Mouse (Mus musculus) MEL (cell line): ENCODE data around the gene Osbpl3. TPM values are rescaled to one million over a fixed set of nuclear protein-coding genes. Genes with fewer than 3 reads are reported as not detected.

Experiments
- DNase-seq: peaks from one replicate; pipeline ENCODE4 v3.0.0; 2011; ENCODE audit warnings: low read depth, low spot score
- H3K27ac ChIP-seq: 2 replicates; pipeline ENCODE4 v1.5.1; 2012; ENCODE audit warnings: low read depth, mild to moderate bottlenecking, control low read depth, low read length, moderate library complexity; ENCODE audit not compliant: control insufficient read depth
- H3K27me3 ChIP-seq, 2 experiments: fragments of 150-350 bp in 1 of 2; sonication (generic) in 1 of 2; 2 replicates each; pipeline ENCODE4 v1.6.1; 2012; ENCODE audit warnings: low read length in 2 of 2, mild to moderate bottlenecking in 2 of 2, improper control_type of control experiment in 1 of 2, moderate library complexity in 1 of 2; ENCODE audit not compliant: insufficient read depth in 2 of 2, control insufficient read depth in 1 of 2
- H3K36me3 ChIP-seq, 2 experiments: 2 replicates each; pipeline ENCODE4 v1.6.1; 2012 to 2014; ENCODE audit warnings: low read length in 2 of 2, improper control_type of control experiment in 1 of 2, inconsistent platforms in 1 of 2, mild to moderate bottlenecking in 1 of 2; ENCODE audit not compliant: insufficient read depth in 2 of 2, control insufficient read depth in 1 of 2
- H3K4me1 ChIP-seq, 2 experiments: fragments of 150-350 bp in 1 of 2; sonication (generic) in 1 of 2; 2 replicates each; pipeline ENCODE4 v1.6.1; 2012; ENCODE audit warnings: low read length in 2 of 2, improper control_type of control experiment in 1 of 2, mild to moderate bottlenecking in 1 of 2; ENCODE audit not compliant: insufficient read depth in 2 of 2, control insufficient read depth in 1 of 2
- H3K4me3 ChIP-seq, 2 experiments: fragments of 150-350 bp in 1 of 2; sonication (generic) in 1 of 2; 2 replicates each; pipeline ENCODE4 v1.5.1; 2012; ENCODE audit warnings: low read depth in 2 of 2, low read length in 2 of 2, mild to moderate bottlenecking in 2 of 2, moderate library complexity in 2 of 2, control low read depth in 1 of 2, improper control_type of control experiment in 1 of 2; ENCODE audit not compliant: control insufficient read depth in 1 of 2, insufficient read depth in 1 of 2
- H3K79me2 ChIP-seq: 2 replicates; pipeline ENCODE4 v1.6.1; 2012; ENCODE audit warnings: mild to moderate bottlenecking, low read length, moderate library complexity; ENCODE audit not compliant: control insufficient read depth, poor library complexity, insufficient read depth
- H3K9ac ChIP-seq: 2 replicates; pipeline ENCODE4 v1.6.1; 2012; ENCODE audit warnings: low read depth, mild to moderate bottlenecking, control low read depth, low read length, moderate library complexity; ENCODE audit not compliant: control insufficient read depth, poor library complexity, severe bottlenecking
- H3K9me3 ChIP-seq: fragments of 150-350 bp; sonication (generic); replicated peaks from 2 replicates; pipeline ENCODE4 v1.6.1; 2012; ENCODE audit warnings: mild to moderate bottlenecking, low read length, improper control_type of control experiment, moderate library complexity; ENCODE audit not compliant: insufficient read depth
- CTCF ChIP-seq, 3 experiments: IDR thresholded peaks in 2 of 3; conservative IDR thresholded peaks in 1 of 3; 2 replicates each; pipeline ENCODE4 v1.5.1; 2011 to 2012; ENCODE audit warnings: low read length in 3 of 3, low read depth in 2 of 3, mild to moderate bottlenecking in 2 of 3, improper control_type of control experiment in 1 of 3, inconsistent platforms in 1 of 3, mixed read lengths in 1 of 3, moderate library complexity in 1 of 3; ENCODE audit not compliant: control insufficient read depth in 1 of 3, insufficient read depth in 1 of 3, poor library complexity in 1 of 3, severe bottlenecking in 1 of 3
- E2F4 ChIP-seq: IDR thresholded peaks from 2 replicates; pipeline ENCODE4 v1.6.1; 2011; ENCODE audit warnings: low read depth, low read length, improper control_type of control experiment, borderline replicate concordance
- ETS1 ChIP-seq: IDR thresholded peaks from 2 replicates; pipeline ENCODE4 v1.6.1; 2012; ENCODE audit warnings: low read depth, mild to moderate bottlenecking, inconsistent platforms, low read length, improper control_type of control experiment, moderate library complexity
- GABPA ChIP-seq: IDR thresholded peaks from 2 replicates; pipeline ENCODE4 v1.6.1; 2012; ENCODE audit warnings: low read depth, mild to moderate bottlenecking, inconsistent platforms, low read length, improper control_type of control experiment, moderate library complexity
- GATA1 ChIP-seq: IDR thresholded peaks from 2 replicates; pipeline ENCODE4 v1.6.1; 2011; ENCODE audit warnings: low read depth, low read length, improper control_type of control experiment
- HCFC1 ChIP-seq: IDR thresholded peaks from 2 replicates; pipeline ENCODE4 v1.6.1; 2012; ENCODE audit warnings: low read depth, mild to moderate bottlenecking, inconsistent platforms, low read length, improper control_type of control experiment, moderate library complexity
- MAFK ChIP-seq: IDR thresholded peaks from 2 replicates; pipeline ENCODE4 v1.6.1; 2011; ENCODE audit warnings: low read depth, mild to moderate bottlenecking, low read length, improper control_type of control experiment, borderline replicate concordance
- MAZ ChIP-seq: IDR thresholded peaks from 2 replicates; pipeline ENCODE4 v1.6.1; 2012; ENCODE audit warnings: low read depth, mild to moderate bottlenecking, inconsistent platforms, low read length, improper control_type of control experiment
- MXI1 ChIP-seq: IDR thresholded peaks from 2 replicates; pipeline ENCODE4 v1.6.1; 2011; ENCODE audit warnings: mild to moderate bottlenecking, low read depth, low read length, improper control_type of control experiment
- MYC ChIP-seq: IDR thresholded peaks from 2 replicates; pipeline ENCODE4 v1.6.1; 2011; ENCODE audit warnings: low read depth, mild to moderate bottlenecking, low read length, improper control_type of control experiment, moderate library complexity
- NELFE ChIP-seq: IDR thresholded peaks from 2 replicates; pipeline ENCODE4 v1.6.1; 2011; ENCODE audit warnings: low read depth, low read length, improper control_type of control experiment
- NRF1 ChIP-seq: IDR thresholded peaks from 2 replicates; pipeline ENCODE4 v1.6.1; 2014; ENCODE audit warnings: low read depth, mild to moderate bottlenecking, inconsistent platforms, low read length, improper control_type of control experiment, moderate library complexity; ENCODE audit not compliant: poor library complexity, insufficient read depth, severe bottlenecking
- POLR2A ChIP-seq, 2 experiments: IDR thresholded peaks; 2 replicates each; pipeline ENCODE4 v1.6.1; 2011 to 2012; ENCODE audit warnings: low read length in 2 of 2, mild to moderate bottlenecking in 2 of 2, control low read depth in 1 of 2, improper control_type of control experiment in 1 of 2, low read depth in 1 of 2, moderate library complexity in 1 of 2; ENCODE audit not compliant: control insufficient read depth in 1 of 2, insufficient read depth in 1 of 2, poor library complexity in 1 of 2
- POLR2AphosphoS2 ChIP-seq: IDR thresholded peaks from 2 replicates; pipeline ENCODE4 v1.6.1; 2011; ENCODE audit warnings: low read length, improper control_type of control experiment
- RCOR1 ChIP-seq: IDR thresholded peaks from 2 replicates; pipeline ENCODE4 v1.6.1; 2012; ENCODE audit warnings: low read depth, mild to moderate bottlenecking, inconsistent platforms, low read length, improper control_type of control experiment
- SIN3A ChIP-seq: IDR thresholded peaks from 2 replicates; pipeline ENCODE4 v1.6.1; 2012; ENCODE audit warnings: low read length, improper control_type of control experiment, inconsistent platforms
- TCF12 ChIP-seq: IDR thresholded peaks from 2 replicates; pipeline ENCODE4 v1.6.1; 2014; ENCODE audit warnings: low read depth, mild to moderate bottlenecking, inconsistent platforms, low read length, improper control_type of control experiment, moderate library complexity
- UBTF ChIP-seq: IDR thresholded peaks from 2 replicates; pipeline ENCODE4 v1.6.1; 2012; ENCODE audit warnings: low read depth, mild to moderate bottlenecking, inconsistent platforms, low read length, improper control_type of control experiment, moderate library complexity, borderline replicate concordance; ENCODE audit not compliant: insufficient read depth
- ZC3H11A ChIP-seq: IDR thresholded peaks from 2 replicates; pipeline ENCODE4 v1.6.1; 2012; ENCODE audit warnings: low read depth, mild to moderate bottlenecking, inconsistent platforms, low read length, improper control_type of control experiment
- ZKSCAN1 ChIP-seq: IDR thresholded peaks from 2 replicates; pipeline ENCODE4 v1.6.1; 2012; ENCODE audit warnings: low read depth, mild to moderate bottlenecking, inconsistent platforms, low read length, improper control_type of control experiment, moderate library complexity
- ZMIZ1 ChIP-seq: IDR thresholded peaks from 2 replicates; pipeline ENCODE4 v1.6.1; 2012; ENCODE audit warnings: low read depth, mild to moderate bottlenecking, inconsistent platforms, low read length, improper control_type of control experiment, moderate library complexity
- polyA plus RNA-seq, 2 experiments: library from polyadenylated mRNA; stranded (reverse) in 1 of 2; unstranded in 1 of 2; fragments of >175 nt in 1 of 2; fragments of >200 nt in 1 of 2; gene quantifications; 2 replicates each; pipeline versions ENCODE4 v1.2.1 to v1.2.4; 2012; ENCODE audit warnings: low replicate concordance in 2 of 2, low read depth in 1 of 2; ENCODE audit not compliant: insufficient read length in 2 of 2, insufficient read depth in 1 of 2, missing spikeins in 1 of 2
- total RNA-seq: library from RNA; depleted of rRNA; stranded (reverse); fragments of 300-350 nt; gene quantifications from 2 replicates; pipeline ENCODE4 v1.2.3, GENCODE M21; 2012

Osbpl3 gene
- total and polyA plus RNA-seq, 3 experiments = 4.9 to 5.6 TPM; not detected in 1

GRCm38 (mm10) chr6:50318150-50318549 lies 137.9 kb downstream of the Osbpl3 start:
- Histone ChIP-seq H3K27me3 (no peaks in the 10 kb centered on the region), H3K9ac (no peak overlapping the region), H3K4me3 (no peak overlapping the region), H3K27ac (no peak overlapping the region), H3K4me1 (no peaks in the 10 kb centered on the region), H3K36me3 (no peaks in the 10 kb centered on the region), H3K79me2 (no peaks in the 10 kb centered on the region), H3K9me3 (no peaks in the 10 kb centered on the region)
- TF ChIP-seq MXI1 (no peak), HCFC1 (no peak), MYC (no peak), POLR2AphosphoS2 (no peak), E2F4 (no peak), GATA1 (no peak), MAFK (no peak), POLR2A (IDR thresholded peaks at IDR 0.05; ENCODE audit: control insufficient read depth in 1 of 2, insufficient read depth in 1 of 2, low read depth in 1 of 2, low read length in 2 of 2, poor library complexity in 1 of 2) (no peak), SIN3A (no peak)
- no peak for DNase-seq

GRCm38 (mm10) chr6:50316795-50317505 lies 139.1 kb downstream of the Osbpl3 start:
- Histone ChIP-seq H3K4me1 (no peaks in the 10 kb centered on the region), H3K9ac (no peak overlapping the region), H3K36me3 (no peaks in the 10 kb centered on the region), H3K27ac (no peak overlapping the region), H3K4me3 (no peak overlapping the region), H3K79me2 (no peaks in the 10 kb centered on the region), H3K27me3 (no peaks in the 10 kb centered on the region), H3K9me3 (no peaks in the 10 kb centered on the region)
- DNase-seq = no peak
- TF ChIP-seq MXI1 = no peak
- no peak for TF ChIP-seq RCOR1
- no peak for TF ChIP-seq ETS1
- no peak for TF ChIP-seq MYC
- no peak for TF ChIP-seq CTCF (IDR thresholded peaks at IDR 0.05 in 2 of 3, conservative IDR thresholded peaks at IDR 0.05 in 1 of 3; ENCODE audit: control insufficient read depth in 1 of 3, insufficient read depth in 1 of 3, low read depth in 2 of 3, low read length in 3 of 3, poor library complexity in 1 of 3, severe bottlenecking in 1 of 3)
- no peak for TF ChIP-seq GABPA
- no peak for TF ChIP-seq MAZ
- TF ChIP-seq ZMIZ1 = no peak
- TF ChIP-seq NRF1 = no peak
- TF ChIP-seq ZKSCAN1 = no peak
- TF ChIP-seq UBTF = no peak
- no peak for TF ChIP-seq NELFE
- TF ChIP-seq TCF12 = no peak
- no peak for TF ChIP-seq ZC3H11A
